Mouse (Mus musculus) neural tube, embryonic 11.5 days (tissue): ENCODE measurements at regions not wholly inside any gene's neighbourhood (a gene's known extent, or its start where the extent isn't known, plus 50 kb on each side); places are given as distances from the start of the nearest gene placed in this dataset.

Experiments used
- ATAC-seq: fragments of 200-750 bp; cut with Nextera tagmentation; 2 replicates; pipeline ENCODE4 v1.8.0; 2017; ENCODE audit warnings: moderate number of reproducible peaks, mild to moderate bottlenecking, moderate TSS enrichment, moderate library complexity; ENCODE audit not compliant: insufficient read depth, low FRiP score, low TSS enrichment
- DNase-seq: peaks from one replicate; pipeline ENCODE4 v3.0.0-alpha.2; 2015; ENCODE audit warnings: low spot score
- H3K27ac ChIP-seq: fragments of 300-500 bp; sonication (generic); 2 replicates; pipeline ENCODE4 v1.5.1; 2014; ENCODE audit warnings: low read depth, mild to moderate bottlenecking, low read length
- H3K27me3 ChIP-seq: fragments of 300-500 bp; sonication (generic); 2 replicates; pipeline ENCODE4 v1.6.1; 2014; ENCODE audit warnings: mild to moderate bottlenecking, low read length, mixed read lengths; ENCODE audit not compliant: control insufficient read depth, insufficient read depth
- H3K36me3 ChIP-seq: fragments of 300-500 bp; sonication (generic); 2 replicates; pipeline ENCODE4 v1.6.1; 2014; ENCODE audit warnings: mild to moderate bottlenecking, low read length, moderate library complexity, mixed read lengths; ENCODE audit not compliant: control insufficient read depth, insufficient read depth
- H3K4me1 ChIP-seq: fragments of 300-500 bp; sonication (generic); 2 replicates; pipeline ENCODE4 v1.6.1; 2014; ENCODE audit warnings: low read length, mixed read lengths; ENCODE audit not compliant: control insufficient read depth, insufficient read depth
- H3K4me2 ChIP-seq: fragments of 300-500 bp; sonication (generic); 2 replicates; pipeline ENCODE4 v1.6.1; 2014; ENCODE audit warnings: low read depth, mild to moderate bottlenecking, moderate library complexity
- H3K4me3 ChIP-seq: fragments of 300-500 bp; sonication (generic); 2 replicates; pipeline ENCODE4 v1.5.1; 2014; ENCODE audit warnings: low read depth, low read length
- H3K9ac ChIP-seq: fragments of 300-500 bp; sonication (generic); 2 replicates; pipeline ENCODE4 v1.6.1; 2014; ENCODE audit warnings: mild to moderate bottlenecking, low read length
- H3K9me3 ChIP-seq: fragments of 300-500 bp; sonication (generic); 2 replicates; pipeline ENCODE4 v1.6.1; 2016; ENCODE audit warnings: low read length; ENCODE audit not compliant: control insufficient read depth
- WGBS: fragments of 180-500 bp; shearing (Covaris S2); extraction: QIAGEN DNeasy Blood & Tissue Kit; methylation state at CpG from one replicate; pipeline ENCODE4 v1.1.7; 2014; 5-methylcytosine and 5-hydroxymethylcytosine counted together

DNA sequence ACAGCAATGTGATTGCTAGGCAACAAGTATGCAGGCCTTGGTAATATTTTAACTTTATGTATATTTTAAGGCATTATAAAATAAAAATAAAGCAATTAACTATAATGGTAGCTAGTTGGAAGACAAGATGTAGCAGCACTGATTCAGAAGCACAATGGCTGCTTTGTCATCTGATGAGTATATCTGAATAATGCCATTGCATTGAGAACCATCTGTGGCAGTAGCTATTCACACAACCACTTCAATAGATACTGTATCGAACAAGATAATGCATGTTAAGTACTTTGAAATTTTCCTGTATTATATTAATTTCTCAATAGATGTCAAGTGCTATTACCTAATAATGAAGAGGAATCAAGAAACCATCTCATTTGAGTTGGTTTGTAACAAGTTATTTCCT lies 923.1 kb downstream of the Fam181b start:
- no peak overlapping the region for H3K4me3 ChIP-seq
- H3K27me3 ChIP-seq, result no peaks in the 10 kb centered on the region
- 80% methylated on average over 1 of the region's 1 CpGs for WGBS
- no peaks in the 10 kb centered on the region for H3K9me3 ChIP-seq
- no peak for DNase-seq
- no peak overlapping the region for H3K9ac ChIP-seq
- H3K4me1 ChIP-seq, result no peaks in the 10 kb centered on the region
- H3K27ac ChIP-seq, result no peak overlapping the region
- no peak for ATAC-seq
- H3K36me3 ChIP-seq, result no peaks in the 10 kb centered on the region
- no peak overlapping the region for H3K4me2 ChIP-seq

DNA sequence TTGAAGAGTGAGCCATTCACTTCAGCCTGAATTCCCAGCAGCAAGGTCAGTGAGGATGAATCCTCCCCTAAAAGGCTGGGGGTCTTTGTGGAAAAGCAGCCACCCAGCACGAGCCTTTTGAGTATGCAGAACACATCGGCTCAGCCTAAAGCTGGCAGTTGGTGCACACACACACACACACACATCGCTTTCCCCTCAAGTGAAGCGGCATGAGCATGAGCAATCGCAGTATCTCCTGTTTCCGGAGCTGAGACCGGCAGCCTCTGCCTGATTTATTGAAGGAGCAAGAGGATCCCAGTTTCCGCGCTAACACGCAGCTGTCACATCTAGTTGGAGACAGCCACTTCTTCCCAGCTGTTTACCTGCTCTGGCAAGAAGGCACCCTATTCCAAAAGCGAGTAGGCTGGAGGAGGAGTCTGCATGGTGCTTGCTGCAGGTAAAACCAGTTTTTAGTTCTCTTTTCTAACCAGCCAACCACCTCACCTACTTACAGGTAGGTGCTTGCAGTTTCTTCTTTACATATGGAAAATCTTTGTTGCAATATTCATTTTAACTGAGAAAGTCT lies 962.9 kb downstream of the Fam181b start:
- Histone ChIP-seq H3K4me2 (peak overlapping the region; percentile 27), H3K4me3 (no peak overlapping the region), H3K27ac (no peak overlapping the region), H3K9me3 (no peaks in the 10 kb centered on the region), H3K36me3 (no peaks in the 10 kb centered on the region), H3K27me3 (no peaks in the 10 kb centered on the region), H3K4me1 (no peaks in the 10 kb centered on the region), H3K9ac (peak overlapping the region; percentile 10; the same call in 1 of the 2 replicates)
- ATAC-seq (peak; percentile 89), DNase-seq (peak; percentile 70)
- WGBS, result 6% methylated on average over 11 of the region's 11 CpGs

DNA sequence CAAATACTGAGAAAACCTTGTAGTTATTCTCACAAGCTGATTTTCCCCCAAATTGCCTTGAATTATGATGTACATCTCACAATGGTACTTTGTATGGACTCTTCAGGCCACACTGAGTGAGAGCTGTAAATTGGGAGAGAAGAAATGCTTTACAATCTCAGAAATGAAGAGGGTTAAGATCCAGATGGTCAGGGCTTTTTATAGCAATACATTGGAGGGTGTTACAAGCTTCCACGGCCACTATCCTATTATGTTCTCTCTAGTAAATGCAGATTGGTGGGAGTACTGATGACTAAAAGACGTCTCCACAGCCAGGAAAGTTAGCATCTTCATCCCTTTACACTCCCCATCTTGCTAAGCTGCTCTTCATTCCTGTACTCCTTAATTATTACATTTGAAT lies 965.8 kb downstream of the Fam181b start:
- no peak overlapping the region for H3K9ac ChIP-seq
- 50% methylated on average over 2 of the region's 2 CpGs for WGBS

DNA sequence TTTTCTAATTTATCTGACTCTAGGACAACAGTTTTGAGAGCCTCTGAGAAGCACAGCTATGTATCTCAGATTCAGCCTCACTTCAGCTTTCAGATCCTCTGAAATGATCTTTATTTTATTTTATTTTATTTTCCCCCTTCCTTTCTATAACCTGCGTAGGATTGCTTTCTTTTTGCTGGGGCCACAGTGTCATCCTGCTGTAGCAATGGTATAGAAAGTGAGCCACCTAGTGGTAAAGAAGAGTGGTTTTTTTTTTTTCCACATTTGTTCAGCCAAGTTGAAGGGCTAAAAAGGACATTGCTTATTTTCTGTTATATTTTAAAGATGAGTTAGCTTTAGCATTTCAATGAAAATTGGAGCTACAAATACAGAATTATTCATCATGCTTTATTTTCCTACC lies 966.4 kb downstream of the Fam181b start:
- H3K9me3 ChIP-seq, result no peaks in the 10 kb centered on the region
- DNase-seq (no peak), ATAC-seq (no peak)
- no peaks in the 10 kb centered on the region for H3K4me1 ChIP-seq
- H3K27ac ChIP-seq, result no peak overlapping the region
- H3K27me3 ChIP-seq, result no peaks in the 10 kb centered on the region
- no peak overlapping the region for H3K4me2 ChIP-seq
- no peak overlapping the region for H3K4me3 ChIP-seq
- no peak overlapping the region for H3K9ac ChIP-seq
- WGBS, result 52% methylated on average over 1 of the region's 1 CpGs
- H3K36me3 ChIP-seq, result no peaks in the 10 kb centered on the region

More for the DNA sequence above, 965.8 kb downstream of the Fam181b start:
- no peaks in the 10 kb centered on the region for H3K9me3 ChIP-seq
- ATAC-seq (no peak), DNase-seq (no peak)
- H3K27me3 ChIP-seq, result no peaks in the 10 kb centered on the region
- H3K4me2 ChIP-seq, result no peak overlapping the region
- no peaks in the 10 kb centered on the region for H3K36me3 ChIP-seq
- H3K4me3 ChIP-seq, result no peak overlapping the region
- H3K4me1 ChIP-seq, result no peaks in the 10 kb centered on the region
- H3K27ac ChIP-seq, result no peak overlapping the region

DNA sequence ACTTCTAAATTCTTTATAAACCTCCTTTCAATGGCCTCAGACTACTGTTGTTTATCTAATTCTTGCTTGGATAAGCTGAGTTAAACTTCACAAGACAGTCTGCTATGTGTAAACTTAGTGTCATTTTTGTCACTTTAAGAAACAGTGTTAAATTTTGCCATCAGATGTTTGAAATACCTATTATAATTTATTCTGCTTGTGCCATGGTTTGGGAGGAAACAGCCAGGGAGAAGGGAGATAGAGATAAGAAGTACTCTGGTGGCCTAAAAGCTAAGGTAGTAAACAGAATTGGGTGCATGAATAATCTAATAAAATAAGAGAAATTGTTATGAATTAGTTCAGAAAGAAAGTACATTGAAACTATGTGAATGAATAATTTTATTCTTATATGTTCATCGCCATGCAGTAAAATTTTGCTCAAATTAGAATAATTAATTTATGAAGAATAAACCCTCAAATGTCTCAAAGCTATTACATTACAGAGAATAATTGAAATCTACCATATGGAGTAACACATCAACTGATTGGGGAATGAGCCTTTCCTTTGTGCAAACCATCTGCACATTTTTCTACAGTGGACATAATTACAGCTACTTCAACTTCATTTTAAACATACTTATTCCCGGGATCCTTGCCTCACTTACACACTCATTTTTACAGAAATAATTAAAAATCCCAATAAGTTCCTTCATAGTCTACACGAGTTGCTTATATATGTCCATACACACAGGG lies 982.3 kb downstream of the Fam181b start:
- no peak for DNase-seq
- Histone ChIP-seq H3K27ac (no peak overlapping the region), H3K27me3 (no peaks in the 10 kb centered on the region), H3K9me3 (no peaks in the 10 kb centered on the region), H3K4me1 (no peaks in the 10 kb centered on the region), H3K9ac (no peak overlapping the region), H3K4me3 (no peak overlapping the region), H3K36me3 (no peaks in the 10 kb centered on the region), H3K4me2 (no peak overlapping the region)
- 88% methylated on average over 3 of the region's 3 CpGs for WGBS
- no peak for ATAC-seq
